Mouse (Mus musculus): ENCODE measurements around the gene Nsun2.

GRCm38 (mm10) chr13:69517445-69517844 lies 16.1 kb upstream of the Nsun2 start:
- TF ChIP-seq CTCF (IDR thresholded peaks at IDR 0.05; ENCODE audit: borderline replicate concordance, control insufficient read depth, extremely low read depth, insufficient read depth, low read length, poor library complexity) (no peak), POLR2A (IDR thresholded peaks at IDR 0.05; ENCODE audit: control insufficient read depth, extremely low read depth, insufficient read depth, low read length, poor library complexity) (no peak)
